Mouse (Mus musculus): Measurements from ENCODE around the gene Atp6ap1. TPM values are rescaled to one million over a fixed set of nuclear protein-coding genes. Genes with fewer than 3 reads are reported as not detected.
A peak's percentile ranks its signal among the peaks of the same experiment; 100 is the strongest.

Atp6ap1 gene
- polyA plus RNA-seq, 1 experiment from 2014 or later: 191 TPM

DNA sequence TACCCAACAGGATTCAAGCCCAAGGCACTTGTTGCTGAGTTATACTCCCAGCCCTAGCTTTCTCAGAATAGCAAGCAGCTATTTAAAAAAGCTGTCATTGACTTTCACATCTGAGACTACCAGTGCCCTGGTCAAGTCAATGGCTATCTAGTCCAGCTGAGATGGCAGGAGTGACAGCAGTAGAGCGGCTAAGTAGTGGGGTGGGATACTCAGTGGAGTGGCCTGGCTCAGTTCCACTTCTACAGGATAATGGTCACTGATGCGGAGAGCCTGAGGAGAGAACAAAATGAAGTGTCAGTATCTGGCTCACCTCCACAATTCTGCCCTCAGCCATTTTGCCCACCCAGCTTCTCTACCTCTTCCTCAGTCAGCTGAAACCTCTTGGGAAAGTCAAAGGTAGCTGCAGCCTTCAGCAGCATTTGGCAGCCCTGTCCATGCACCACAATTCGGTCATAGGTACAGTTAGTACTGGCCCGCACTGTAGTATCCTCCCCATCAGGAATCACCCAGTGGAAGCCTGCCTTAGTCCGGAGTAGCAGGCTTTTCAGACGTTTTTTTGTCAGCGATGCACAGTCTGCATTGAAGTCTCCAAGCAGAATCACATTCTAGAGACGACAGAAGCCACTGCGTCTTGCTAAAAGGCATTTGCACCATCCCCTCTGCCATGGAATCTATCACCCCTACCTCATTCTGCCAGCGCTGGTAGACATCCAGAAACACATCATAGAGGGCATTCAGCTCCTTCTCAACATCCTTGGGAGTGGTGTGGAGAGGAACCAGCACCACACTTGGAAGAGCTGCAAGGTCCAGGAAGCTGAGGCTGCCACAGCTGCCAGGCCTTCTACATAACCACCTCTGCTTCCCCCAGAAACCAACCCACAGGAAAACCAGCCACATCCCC, 23.2 kb upstream of the Atp6ap1 start:
- Histone ChIP-seq H3K27me3 (no peaks in the 10 kb centered on the region), H3K4me2 (replicated peaks) (no peak overlapping the region), H3K27ac (replicated peaks) (no peak overlapping the region), H3K9me3 (no peaks in the 10 kb centered on the region), H3K4me3 (no peak overlapping the region), H3K36me3 (peaks cover 4% of the 10 kb centered on the region; the same call in 1 of the 2 replicates), H3K4me1 (peaks cover 13% of the 10 kb centered on the region), H3K9ac (replicated peaks) (no peak overlapping the region)
- ATAC-seq (replicated peaks): no peak
- 29% methylated on average over 10 of the region's 10 CpGs for WGBS

DNA sequence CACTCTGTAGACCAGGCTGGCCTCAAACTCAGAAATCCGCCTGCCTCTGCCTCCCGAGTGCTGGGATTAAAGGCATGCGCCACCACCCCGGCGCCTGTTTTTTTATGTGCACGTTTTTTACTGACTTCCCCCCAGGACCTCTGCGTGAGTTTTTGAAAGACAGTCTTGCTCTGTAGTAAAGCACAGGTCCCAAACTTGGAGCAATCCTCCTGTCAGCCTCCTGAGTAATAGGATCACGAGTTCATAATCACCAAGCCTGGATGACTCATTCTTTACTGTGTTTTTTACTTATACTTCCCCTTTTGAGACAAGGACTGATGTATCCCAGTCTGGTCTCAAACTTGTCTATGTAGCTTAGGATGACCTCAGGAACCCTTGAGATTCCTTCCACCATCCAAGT, 19.0 kb upstream of the Atp6ap1 start:
- H3K36me3 ChIP-seq: peaks cover 4% of the 10 kb centered on the region; the same call in 1 of the 2 replicates
- no peak overlapping the region for H3K9ac ChIP-seq (replicated peaks)
- 75% methylated on average over 8 of the region's 8 CpGs for WGBS
- H3K4me1 ChIP-seq: peaks cover 8% of the 10 kb centered on the region
- no peaks in the 10 kb centered on the region for H3K27me3 ChIP-seq
- no peak for ATAC-seq (replicated peaks)
- no peak overlapping the region for H3K4me3 ChIP-seq
- no peak overlapping the region for H3K4me2 ChIP-seq (replicated peaks)
- H3K27ac ChIP-seq (replicated peaks): no peak overlapping the region
- H3K9me3 ChIP-seq: no peaks in the 10 kb centered on the region

DNA sequence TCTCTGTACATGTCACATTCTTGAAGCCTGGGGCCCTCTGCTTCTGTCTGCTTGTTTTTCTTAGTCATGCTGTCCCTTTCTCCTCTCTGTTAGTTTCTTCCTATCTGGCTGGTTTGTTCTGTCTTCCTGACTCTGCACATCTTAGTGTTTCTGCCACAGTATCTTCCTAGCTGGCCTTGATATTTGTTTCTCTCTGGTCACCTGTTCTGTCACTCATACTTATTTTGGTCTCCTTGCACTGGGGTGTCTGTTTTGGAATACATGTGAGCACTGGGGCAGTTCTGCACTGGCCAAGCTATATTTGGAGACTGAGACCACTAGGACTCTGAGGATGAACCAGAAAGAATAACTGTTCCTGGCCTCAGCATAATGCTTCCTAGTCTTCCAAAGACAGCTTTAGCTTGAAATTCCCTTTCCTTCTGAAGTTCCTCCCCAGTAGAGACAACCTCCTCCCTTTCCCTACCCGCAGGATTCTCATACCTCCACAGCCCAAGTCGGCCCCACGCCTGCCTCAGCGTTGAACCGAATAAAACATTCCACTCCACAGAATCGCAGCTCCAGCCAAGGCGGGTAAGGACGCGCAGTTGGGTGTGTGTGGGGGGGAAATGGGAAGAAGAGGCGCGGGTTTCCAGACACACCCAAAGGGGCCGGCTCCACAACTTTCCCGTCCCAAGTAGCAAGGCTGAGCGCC, 15.7 kb upstream of the Atp6ap1 start:
- 9% methylated on average over 14 of the region's 14 CpGs for WGBS
- Histone ChIP-seq H3K4me3 (peak overlapping the region; percentile 51), H3K9ac (replicated peaks) (peak overlapping the region; percentile 71), H3K27ac (replicated peaks) (peak overlapping the region; percentile 86; the same call in 1 of the 2 replicates), H3K4me2 (replicated peaks) (peak overlapping the region; percentile 67), H3K36me3 (no peaks in the 10 kb centered on the region), H3K27me3 (no peaks in the 10 kb centered on the region), H3K9me3 (no peaks in the 10 kb centered on the region), H3K4me1 (peaks cover 19% of the 10 kb centered on the region)
- ATAC-seq (replicated peaks): 0 out of 2 replicates have a peak, but pooled peaks have one; percentile 2

DNA sequence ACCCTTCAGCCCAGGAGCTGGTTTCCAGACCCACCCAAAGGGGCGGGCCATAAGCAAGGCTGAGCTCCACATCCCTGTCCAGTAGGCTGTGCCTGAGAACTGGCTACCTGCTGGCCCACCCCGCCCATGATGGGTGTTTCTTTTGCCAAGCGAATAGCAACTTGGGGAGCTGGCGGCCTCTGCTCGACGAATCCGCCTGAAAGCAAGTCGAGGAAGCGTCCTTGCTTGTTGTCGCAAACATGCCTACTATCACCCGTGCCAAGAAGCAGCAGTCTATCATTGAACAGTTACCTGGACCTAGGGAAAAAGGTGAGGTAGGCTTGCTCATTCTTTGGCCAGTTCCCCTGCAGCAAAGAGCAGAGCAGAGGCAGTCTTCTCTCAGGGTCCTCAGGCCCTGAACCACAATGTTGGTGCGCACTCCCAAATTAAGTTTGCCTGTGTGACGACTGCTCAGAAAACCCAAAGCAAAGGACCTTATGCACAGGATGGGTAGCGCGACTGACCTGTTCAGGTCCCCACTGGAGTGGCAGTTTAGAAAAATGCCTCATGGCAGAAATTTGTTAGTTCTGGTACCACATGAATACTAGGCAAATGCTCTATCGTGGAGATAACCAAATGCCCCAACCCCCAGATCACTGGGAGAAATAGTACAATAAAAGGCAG, 15.0 kb upstream of the Atp6ap1 start, which contains the start of the genes Taz and Dnase1l1:
Gene Taz, plus strand, starts transcription at position 181 of the 663 bp plus-strand sequence.
Gene Dnase1l1, minus strand, starts transcription at position 606 of the 663 bp plus-strand sequence.
- ATAC-seq (replicated peaks): peak; percentile 66
- H3K36me3 ChIP-seq: no peaks in the 10 kb centered on the region
- H3K27me3 ChIP-seq: no peaks in the 10 kb centered on the region
- WGBS: 22% methylated on average over 16 of the region's 16 CpGs
- H3K4me1 ChIP-seq: peaks cover 19% of the 10 kb centered on the region
- H3K4me2 ChIP-seq (replicated peaks): peak within 1 kb of the TSS; percentile 67
- no peaks in the 10 kb centered on the region for H3K9me3 ChIP-seq
- H3K4me3 ChIP-seq: peak within 1 kb of the TSS; percentile 51
- H3K9ac ChIP-seq (replicated peaks): peak within 1 kb of the TSS; percentile 71
- H3K27ac ChIP-seq (replicated peaks): peak within 1 kb of the TSS; percentile 86

DNA sequence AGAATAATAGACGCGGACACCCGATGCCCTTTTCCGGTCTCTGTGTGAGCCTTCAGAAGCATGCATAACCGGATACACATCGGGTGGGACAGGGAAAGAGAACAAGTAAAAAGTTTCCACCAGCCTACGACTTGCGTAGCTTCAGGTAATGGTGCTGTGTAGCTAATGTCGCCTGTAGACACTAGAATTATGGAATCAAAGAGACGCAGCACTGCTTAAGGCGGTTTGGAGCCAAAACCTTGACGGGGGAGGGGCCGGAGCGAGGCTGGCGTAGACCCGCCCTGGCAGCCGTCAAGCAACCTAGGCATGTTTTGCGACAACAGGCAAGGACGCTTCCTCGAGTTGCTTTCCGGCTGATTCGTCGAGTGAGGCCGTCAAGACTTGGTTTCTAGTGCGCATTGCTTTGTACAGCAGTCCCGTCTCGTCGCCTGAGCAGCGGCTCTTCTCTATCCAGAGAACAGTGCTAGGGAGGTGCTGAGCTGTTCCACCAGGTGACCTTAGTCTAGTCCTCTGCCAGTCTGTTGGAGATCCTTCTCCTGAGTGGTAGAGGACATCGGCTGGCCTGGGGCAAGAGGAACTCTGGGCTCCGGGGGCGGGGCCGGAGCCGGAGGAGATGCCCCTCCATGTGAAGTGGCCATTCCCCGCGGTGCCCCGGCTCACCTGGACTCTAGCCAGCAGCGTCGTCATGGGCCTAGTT, 14.4 kb upstream of the Atp6ap1 start:
- H3K4me1 ChIP-seq: peaks cover 19% of the 10 kb centered on the region
- peak overlapping the region; percentile 71 for H3K9ac ChIP-seq (replicated peaks)
- H3K4me3 ChIP-seq: peak overlapping the region; percentile 51
- peak overlapping the region; percentile 67 for H3K4me2 ChIP-seq (replicated peaks)
- no peaks in the 10 kb centered on the region for H3K9me3 ChIP-seq
- H3K27me3 ChIP-seq: no peaks in the 10 kb centered on the region
- no peaks in the 10 kb centered on the region for H3K36me3 ChIP-seq
- H3K27ac ChIP-seq (replicated peaks): peak overlapping the region; percentile 86
- ATAC-seq (replicated peaks): peak; percentile 89
- WGBS: 25% methylated on average over 39 of the region's 39 CpGs

DNA sequence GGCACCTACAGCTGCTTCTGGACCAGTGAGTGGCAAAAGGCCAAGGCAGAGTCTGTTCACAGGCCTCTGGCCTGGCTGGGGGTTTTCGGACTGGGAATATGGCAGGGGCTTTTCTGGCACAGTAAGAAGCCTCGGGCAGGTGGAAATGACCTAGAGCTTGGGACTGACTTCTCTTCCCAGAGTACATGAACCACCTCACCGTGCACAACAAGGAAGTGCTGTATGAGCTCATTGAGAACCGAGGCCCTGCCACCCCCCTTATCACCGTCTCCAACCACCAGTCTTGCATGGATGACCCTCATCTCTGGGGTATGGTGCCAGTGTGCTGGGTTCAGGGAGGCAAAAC, 13.8 kb upstream of the Atp6ap1 start:
- peaks cover 19% of the 10 kb centered on the region for H3K4me1 ChIP-seq
- H3K9ac ChIP-seq (replicated peaks): peak overlapping the region; percentile 71
- H3K4me2 ChIP-seq (replicated peaks): peak overlapping the region; percentile 67
- H3K9me3 ChIP-seq: no peaks in the 10 kb centered on the region
- no peaks in the 10 kb centered on the region for H3K27me3 ChIP-seq
- no peaks in the 10 kb centered on the region for H3K36me3 ChIP-seq
- WGBS: 38% methylated on average over 5 of the region's 5 CpGs
- peak overlapping the region; percentile 86 for H3K27ac ChIP-seq (replicated peaks)
- ATAC-seq (replicated peaks): peak; percentile 23
- H3K4me3 ChIP-seq: peak overlapping the region; percentile 51

DNA sequence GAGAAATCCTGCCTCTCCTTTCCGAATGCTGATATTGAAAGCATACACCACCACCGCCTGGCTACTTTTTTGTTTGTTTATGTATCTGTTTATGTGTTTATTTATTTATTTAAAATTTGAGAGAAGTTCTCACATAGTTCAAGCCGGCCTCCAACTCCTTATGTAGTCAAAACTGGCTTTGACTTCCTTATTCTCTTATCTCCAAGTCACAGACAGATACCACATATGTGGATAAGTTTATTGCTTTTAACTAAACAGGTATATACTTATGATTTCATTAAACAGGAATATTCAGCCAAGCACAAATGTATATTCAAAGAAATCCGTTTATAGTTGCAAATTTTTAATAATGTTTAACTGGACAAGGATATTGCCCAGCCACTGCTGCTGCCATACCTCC, 3.5 kb upstream of the Atp6ap1 start:
- Histone ChIP-seq H3K27me3 (no peaks in the 10 kb centered on the region), H3K4me3 (no peak overlapping the region), H3K9ac (replicated peaks) (no peak overlapping the region), H3K4me1 (peaks cover 13% of the 10 kb centered on the region), H3K36me3 (no peaks in the 10 kb centered on the region), H3K9me3 (no peaks in the 10 kb centered on the region), H3K27ac (replicated peaks) (no peak overlapping the region), H3K4me2 (replicated peaks) (no peak overlapping the region)
- ATAC-seq (replicated peaks): no peak
- WGBS: 78% methylated on average over 4 of the region's 4 CpGs

DNA sequence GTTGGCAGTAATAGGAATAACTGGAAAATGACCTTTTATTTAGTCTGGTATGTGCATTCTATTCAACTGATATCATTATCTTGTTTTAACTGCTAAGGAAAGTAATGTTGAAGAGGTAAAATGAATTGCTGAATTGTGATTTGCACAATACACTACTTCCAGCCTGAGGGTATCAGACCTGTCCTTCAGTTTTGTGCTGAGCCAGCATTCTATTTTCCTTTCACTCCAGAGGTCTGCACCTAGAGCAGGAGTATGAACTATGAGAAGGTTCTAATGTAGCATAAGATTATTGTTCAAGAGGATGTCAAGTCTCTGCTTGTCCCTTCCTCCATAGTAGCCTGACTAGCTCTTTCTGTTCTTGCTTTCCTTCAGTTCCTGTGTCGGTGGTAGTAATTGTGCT, 1.5 kb downstream of the Atp6ap1 start:
- no peak overlapping the region for H3K4me3 ChIP-seq
- H3K4me2 ChIP-seq (replicated peaks): no peak overlapping the region
- no peak for ATAC-seq (replicated peaks)
- H3K27me3 ChIP-seq: no peaks in the 10 kb centered on the region
- H3K27ac ChIP-seq (replicated peaks): no peak overlapping the region
- peaks cover 21% of the 10 kb centered on the region for H3K4me1 ChIP-seq
- WGBS: 100% methylated on average over 1 of the region's 1 CpGs
- H3K36me3 ChIP-seq: peaks cover 25% of the 10 kb centered on the region; the same call in 1 of the 2 replicates
- H3K9ac ChIP-seq (replicated peaks): no peak overlapping the region
- no peaks in the 10 kb centered on the region for H3K9me3 ChIP-seq

DNA sequence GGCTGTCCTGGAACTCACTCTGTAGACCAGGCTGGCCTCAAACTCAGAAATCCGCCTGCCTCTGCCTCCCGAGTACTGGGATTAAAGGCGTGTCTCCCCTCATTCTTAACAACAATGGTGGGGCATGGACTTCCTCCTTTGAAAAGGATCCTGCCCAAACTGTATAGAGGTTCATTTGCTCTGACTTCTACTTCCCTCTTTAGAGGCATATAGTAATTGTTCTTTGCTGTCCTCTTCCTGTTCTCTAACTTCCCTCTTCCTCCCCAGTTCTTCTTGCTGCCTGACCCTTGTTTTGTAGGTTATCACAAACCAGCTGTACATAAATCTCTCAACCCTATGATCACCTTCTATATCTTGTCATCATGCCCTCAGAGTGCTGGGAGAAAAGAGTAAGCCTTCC, 2.8 kb downstream of the Atp6ap1 start:
- H3K27ac ChIP-seq (replicated peaks): no peak overlapping the region
- H3K9ac ChIP-seq (replicated peaks): no peak overlapping the region
- H3K27me3 ChIP-seq: no peaks in the 10 kb centered on the region
- H3K36me3 ChIP-seq: peaks cover 25% of the 10 kb centered on the region; the same call in 1 of the 2 replicates
- no peaks in the 10 kb centered on the region for H3K9me3 ChIP-seq
- ATAC-seq (replicated peaks): no peak
- H3K4me3 ChIP-seq: no peak overlapping the region
- WGBS: 86% methylated on average over 3 of the region's 3 CpGs
- H3K4me1 ChIP-seq: peaks cover 21% of the 10 kb centered on the region
- no peak overlapping the region for H3K4me2 ChIP-seq (replicated peaks)

DNA sequence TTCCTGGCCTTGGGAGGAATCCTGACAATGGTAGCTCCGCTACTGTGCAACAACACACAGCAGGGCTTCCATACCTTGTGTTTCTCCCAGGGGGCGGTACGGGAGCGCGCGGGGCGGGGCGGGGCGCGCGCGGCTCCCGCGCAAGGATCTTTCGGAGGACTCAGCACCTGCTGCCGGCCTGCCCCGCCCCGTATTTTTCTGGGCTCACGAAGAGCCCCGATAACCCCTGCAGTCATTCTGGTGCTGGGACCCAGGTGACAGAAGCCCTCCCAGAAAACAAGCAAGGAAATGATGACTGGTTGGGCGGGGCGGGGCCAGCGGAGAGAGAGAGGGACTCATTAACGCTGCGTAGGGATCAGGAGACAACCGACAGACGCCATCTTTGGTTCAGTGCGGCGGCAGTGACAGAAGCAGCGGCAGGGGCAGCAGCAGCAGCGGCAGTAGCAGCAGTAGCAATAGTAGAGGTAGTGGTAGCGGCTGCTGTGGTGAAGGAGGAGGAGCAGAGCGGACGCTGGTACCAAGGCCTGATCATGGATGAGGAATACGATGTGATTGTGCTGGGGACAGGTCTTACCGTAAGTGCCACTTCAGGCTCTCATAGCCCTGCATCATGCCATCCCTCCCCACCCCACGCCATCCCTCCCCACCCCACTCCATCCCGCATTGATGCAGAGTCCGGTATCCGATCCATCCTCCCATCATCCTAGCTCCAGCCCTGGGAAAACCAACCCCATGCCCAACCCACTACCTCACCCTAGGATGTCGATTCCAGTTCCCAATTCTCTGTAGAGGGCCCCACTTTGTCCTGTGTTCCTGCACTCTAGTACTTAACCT, 8.2 kb downstream of the Atp6ap1 start, which contains the start of gene Gdi1:
Gene Gdi1, plus strand, starts transcription at position 132 of the 834 bp plus-strand sequence.
- Histone ChIP-seq H3K9me3 (no peaks in the 10 kb centered on the region), H3K36me3 (peaks cover 37% of the 10 kb centered on the region; the same call in 1 of the 2 replicates), H3K4me1 (peaks cover 17% of the 10 kb centered on the region), H3K27ac (replicated peaks) (peak within 1 kb of the TSS; percentile 96), H3K4me2 (replicated peaks) (peak within 1 kb of the TSS; percentile 56), H3K9ac (replicated peaks) (peak within 1 kb of the TSS; percentile 70), H3K4me3 (peak within 1 kb of the TSS; percentile 59), H3K27me3 (no peaks in the 10 kb centered on the region)
- ATAC-seq (replicated peaks): peak; percentile 88
- WGBS: 15% methylated on average over 40 of the region's 41 CpGs
